Mouse (Mus musculus) ES-E14 (cell line): ENCODE measurements around the gene Brms1.

Experiments
- HCFC1 ChIP-seq: IDR thresholded peaks from 2 replicates; pipeline ENCODE4 v1.6.1; 2012; ENCODE audit warnings: low read length, inconsistent platforms, borderline replicate concordance; ENCODE audit not compliant: insufficient read depth
- ZNF384 ChIP-seq: IDR thresholded peaks from 2 replicates; pipeline ENCODE4 v1.6.1; 2012; ENCODE audit warnings: low read depth, low read length, inconsistent platforms

DNA sequence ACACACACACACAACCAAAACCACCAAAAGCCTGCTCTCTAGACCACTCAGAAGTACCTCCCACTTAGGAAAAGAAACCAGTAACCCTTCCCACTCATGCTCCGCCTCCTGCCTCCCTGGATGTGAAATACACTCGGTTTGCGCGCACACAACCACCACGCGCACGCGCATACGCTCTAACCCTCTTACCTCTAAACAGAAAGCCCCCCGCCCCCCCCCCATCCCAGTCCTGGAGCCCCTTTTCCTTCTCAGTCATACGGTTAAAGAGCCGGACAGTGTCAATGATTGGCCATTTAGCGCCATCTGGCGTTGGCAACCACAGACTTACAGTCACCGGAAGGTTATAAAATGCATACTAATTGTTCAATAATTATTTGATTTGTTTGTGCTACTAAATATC, 31.9 kb downstream of the Brms1 start:
- TF ChIP-seq HCFC1: no peak
- no peak for TF ChIP-seq ZNF384
